Mouse (Mus musculus): Measurements from ENCODE around the gene Gm11562. TPM values are rescaled to one million over a fixed set of nuclear protein-coding genes. Genes with fewer than 3 reads are reported as not detected.

Gm11562 gene
- not detected for polyA plus RNA-seq (2014; fragmentation: Illumina TruSeq; extraction: RNeasy Lipid Tissue Mini Kit (QIAGEN cat#74804); ENCODE audit: low read depth, low replicate concordance)

DNA sequence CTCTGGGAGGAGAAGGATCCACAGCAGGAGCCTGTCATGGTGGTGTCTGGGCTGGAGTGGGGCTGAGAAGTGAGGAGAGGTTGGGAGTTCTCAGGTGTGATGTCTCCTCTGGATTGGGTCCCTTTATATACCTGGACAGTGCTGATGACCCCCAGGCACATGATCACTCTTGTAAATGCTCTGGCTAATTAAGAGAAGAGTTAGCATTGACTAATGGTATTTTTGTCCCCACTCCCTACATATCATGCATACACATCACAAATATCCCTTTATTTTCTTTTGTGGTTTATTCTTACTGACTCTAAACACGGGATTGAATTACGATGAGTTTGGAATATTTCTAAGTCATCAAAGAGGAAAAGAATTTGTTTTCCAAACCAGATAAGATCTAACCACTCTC is at the start of gene Gm11562:
Gene Gm11562 (minus strand): TSS at position 101 of the 400 bp plus-strand sequence.

DNA sequence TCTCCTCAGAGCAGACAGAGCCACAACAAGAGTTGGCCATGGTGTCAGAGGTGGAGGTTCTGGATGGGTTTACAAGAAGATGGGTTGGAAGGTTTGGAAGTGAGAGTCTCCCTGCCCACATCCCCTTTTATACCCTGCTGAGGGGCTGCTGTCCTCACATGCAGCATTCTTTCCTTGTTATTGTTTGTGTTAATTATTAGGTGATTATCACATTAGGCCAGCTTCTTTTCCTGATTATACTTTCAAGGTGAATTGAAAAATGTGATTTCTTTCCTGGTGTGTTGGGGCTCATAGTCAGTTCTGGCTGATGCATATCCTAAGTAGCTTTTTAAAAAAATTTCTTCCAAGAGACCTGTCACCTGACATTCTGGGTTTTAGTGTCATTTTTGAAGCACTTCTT is 45.6 kb upstream of the Gm11562 start, which contains the start of gene Krtap4-6:
Gene Krtap4-6 (minus strand): TSS at position 101 of the 400 bp plus-strand sequence.

DNA sequence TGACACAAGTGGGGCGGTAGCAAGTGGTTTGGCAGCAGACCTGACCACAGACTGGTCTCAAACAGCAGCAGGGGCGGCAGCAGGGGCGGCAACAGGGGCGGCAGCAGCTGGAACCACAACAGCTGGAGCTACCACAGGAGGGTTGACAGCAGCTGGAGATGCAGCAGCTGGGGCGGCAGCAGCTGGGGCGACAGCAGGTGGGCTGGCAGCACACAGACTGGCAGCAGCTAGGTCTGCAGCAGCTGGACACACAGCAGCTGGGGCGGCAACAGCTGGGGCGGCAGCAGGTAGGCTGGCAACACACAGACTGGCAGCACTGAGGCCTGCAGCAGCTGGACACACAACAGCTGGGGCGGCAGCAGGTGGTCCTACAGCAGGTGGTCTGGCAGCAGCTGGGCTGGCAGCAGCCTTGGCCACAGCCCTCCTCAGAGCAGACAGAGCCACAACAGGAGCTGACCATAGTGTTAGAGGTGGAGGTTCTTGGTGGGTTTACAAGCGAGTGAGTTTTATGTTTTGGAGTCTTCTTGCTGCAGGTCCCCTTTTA is 38.3 kb upstream of the Gm11562 start, which contains the start of gene Gm11563:
Gene Gm11563 (minus strand): TSS at position 494 of the 544 bp plus-strand sequence.

DNA sequence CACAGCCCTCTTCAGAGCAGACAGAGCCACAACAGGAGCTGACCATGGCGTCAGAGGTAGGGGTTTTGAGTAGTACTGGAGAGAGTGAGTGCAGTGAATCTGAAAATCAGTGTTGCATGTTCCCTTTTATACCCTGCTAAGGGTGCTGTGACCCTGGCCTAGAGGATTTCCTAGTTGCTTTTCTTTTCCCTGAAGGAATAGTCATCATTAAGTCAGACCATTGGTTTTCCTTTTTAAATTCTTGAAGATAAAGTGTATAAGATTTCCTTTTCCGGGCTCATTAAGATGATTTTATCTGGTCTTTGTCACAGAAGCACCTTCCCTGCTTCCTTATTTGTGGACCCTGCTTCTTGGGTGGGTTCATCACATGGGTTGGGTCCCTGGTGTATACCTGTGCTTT is 29.9 kb upstream of the Gm11562 start, which contains the start of gene Gm11555:
Gene Gm11555 (minus strand): TSS at position 101 of the 400 bp plus-strand sequence.

DNA sequence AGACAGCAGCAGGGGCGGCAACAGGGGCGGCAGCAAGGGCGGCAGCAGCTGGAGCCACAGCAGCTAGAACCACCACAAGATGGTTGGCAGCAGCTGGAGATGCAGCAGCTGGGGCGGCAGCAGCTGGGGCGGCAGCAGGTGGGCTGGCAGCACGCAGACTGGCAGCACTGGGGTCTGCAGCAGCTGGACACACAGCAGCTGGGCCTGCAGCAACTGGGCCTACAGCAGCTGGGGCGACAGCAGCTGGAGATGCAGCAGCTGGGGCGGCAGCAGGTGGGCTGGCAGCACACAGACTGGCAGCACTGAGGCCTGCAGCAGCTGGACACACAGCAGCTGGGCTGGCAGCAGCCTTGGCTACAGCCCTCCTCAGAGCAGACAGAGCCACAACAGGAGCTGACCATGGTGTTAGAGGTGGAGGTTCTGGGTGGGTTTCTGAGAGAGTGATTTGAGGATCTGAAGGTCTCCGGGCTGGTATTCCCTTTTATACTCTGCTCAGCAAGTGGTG is 23.5 kb upstream of the Gm11562 start, which contains the start of gene Krtap4-7:
Gene Krtap4-7 (minus strand): TSS at position 455 of the 505 bp plus-strand sequence.

DNA sequence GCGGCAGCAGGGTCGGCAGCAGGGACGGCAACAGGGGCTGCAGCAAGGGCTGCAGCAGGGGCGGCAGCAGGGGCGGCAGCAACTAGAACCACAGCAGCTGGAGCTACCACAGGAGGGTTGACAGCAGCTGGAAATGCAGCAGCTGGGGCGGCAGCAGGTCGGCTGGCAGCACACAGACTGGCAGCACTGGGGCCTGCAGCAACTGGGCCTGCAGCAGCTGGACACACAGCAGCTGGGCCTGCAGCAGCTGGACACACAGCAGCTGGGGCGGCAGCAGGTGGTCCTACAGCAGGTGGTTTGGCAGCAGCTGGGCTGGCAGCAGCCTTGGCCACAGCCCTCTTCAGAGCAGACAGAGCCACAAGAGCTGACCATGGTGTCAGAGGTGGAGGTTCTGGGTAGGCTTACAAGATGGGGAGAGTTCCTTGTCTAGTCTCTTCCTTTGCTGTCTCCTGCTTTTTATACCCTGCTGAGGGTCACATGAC is 14.5 kb upstream of the Gm11562 start, which contains the start of gene Krtap4-2:
Gene Krtap4-2 (minus strand): TSS at position 432 of the 482 bp plus-strand sequence.

DNA sequence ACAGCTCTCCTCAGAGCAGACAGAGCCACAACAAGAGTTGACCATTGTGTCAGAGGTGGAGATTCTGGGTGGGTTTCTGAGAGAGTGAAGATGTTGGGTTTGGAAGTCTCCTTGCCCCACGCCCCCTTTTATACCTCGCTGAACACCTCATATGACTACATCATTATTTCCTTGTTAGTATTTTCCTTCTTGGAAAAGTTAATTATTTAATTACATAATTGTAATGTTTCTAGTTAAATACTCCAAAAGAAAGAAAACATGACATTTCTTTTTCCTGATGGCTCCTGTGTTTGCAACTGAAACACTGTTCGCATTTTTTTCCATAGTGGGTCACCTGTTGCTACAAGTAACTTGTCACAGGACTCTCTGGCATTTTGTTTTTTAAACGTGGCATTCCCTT is 7.9 kb upstream of the Gm11562 start, which contains the start of gene Krtap4-1:
Gene Krtap4-1 (minus strand): TSS at position 101 of the 400 bp plus-strand sequence.

DNA sequence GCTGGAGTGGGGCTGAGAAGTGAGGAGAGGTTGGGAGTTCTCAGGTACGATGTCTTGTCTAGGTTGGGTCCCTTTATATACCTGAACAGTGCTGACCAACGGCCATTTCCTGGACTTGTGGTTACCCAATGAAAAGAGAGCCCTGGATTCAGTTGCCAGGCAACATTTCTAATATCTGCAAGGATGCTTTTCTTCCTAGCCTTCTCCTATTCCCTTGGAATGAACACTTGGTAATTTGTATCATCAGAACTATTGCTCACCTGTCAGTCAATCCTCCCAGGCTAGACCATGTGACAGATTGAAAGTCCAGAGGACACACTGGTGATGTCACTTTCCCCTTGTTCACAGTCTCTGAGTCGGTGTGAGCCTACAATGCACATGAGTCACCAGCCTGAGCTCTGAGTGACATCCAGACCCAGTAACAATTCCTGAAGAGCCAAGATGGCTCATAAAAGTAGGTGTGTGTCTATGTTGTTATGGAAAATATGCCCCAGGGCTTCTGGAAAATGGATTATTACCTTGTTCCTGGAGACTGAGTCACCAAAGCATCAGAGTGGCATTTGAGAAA is 5.4 kb downstream of the Gm11562 start, which contains the start of gene Krtap2-4:
Gene Krtap2-4 (minus strand): TSS at position 51 of the 568 bp plus-strand sequence.

DNA sequence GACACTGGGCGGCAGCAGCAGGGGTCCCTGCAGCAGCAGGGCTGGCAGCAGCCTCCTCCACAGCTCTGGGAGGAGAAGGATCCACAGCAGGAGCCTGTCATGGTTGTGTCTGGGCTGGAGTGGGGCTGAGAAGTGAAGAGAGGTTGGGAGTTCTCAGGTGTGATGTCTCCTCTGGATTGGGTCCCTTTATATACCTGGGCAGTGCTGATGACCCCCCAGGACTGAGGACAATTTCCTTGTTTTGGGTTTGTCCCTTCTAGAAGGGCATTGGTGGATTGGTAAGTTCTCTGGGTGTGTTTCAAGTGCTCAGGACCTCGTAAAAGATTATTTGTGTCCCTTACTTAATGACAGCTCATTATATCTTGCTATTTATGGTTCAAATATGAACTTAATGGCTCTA is 10.1 kb downstream of the Gm11562 start, which contains the start of gene Gm11937:
Gene Gm11937 (minus strand): TSS at position 101 of the 400 bp plus-strand sequence.

DNA sequence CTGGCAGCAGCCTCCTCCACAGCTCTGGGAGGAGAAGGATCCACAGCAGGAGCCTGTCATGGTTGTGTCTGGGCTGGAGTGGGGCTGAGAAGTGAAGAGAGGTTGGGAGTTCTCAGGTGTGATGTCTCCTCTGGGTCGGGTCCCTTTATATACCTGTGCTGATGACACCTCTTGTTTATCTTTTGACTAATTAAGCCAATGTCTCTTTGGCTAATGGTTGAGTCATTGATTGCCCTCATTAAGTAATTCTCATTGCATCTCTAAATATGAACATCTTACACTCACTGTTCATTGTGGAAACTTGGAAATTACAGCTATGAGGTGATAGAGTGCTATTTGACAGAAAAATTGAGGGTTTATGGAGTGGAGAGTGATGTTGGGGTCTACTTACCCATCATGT is 17.0 kb downstream of the Gm11562 start, which contains the start of gene Gm11938:
Gene Gm11938 (minus strand): TSS at position 101 of the 400 bp plus-strand sequence.

DNA sequence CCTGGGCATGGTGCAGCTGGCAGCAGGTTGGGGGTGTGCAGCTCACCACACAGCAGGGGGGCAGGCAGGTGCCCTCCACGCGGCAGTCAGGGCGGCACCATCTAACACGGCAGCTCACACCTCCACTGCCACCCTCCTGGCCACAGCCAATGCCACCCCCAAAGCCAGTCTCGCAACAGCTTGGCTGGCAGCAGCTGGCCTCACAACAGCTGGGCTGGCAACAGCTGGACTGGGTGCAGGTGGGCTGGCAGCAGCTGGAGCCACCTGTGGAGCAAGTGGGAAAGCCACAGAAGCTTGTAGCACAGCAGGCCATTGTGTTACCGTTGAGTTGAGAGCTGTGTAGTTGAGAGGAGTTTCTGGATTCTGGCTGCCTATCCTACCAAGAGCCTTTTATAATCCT is 22.5 kb downstream of the Gm11562 start, which contains the start of gene Krtap9-3:
Gene Krtap9-3 (minus strand): TSS at position 364 of the 400 bp plus-strand sequence.

DNA sequence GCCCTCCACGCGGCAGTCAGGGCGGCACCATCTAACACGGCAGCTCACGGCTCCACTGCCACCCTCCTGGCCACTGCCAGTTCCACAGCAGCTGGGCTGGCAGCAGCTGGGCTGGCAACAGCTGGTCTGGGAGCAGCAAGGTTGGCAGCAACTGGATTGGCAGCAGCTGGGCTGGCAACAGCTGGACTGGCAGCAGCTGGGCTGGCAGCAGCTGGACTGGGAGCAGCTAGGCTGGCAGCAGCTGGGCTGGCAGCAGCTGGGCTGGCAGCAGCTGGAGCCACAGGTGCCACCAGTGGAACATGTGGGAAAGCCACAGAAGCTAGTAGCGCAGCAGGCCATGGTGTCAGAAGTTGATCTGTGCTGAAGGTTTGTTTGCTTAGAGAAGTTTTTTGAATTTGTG is 29.3 kb downstream of the Gm11562 start, which contains the start of gene Krtap1-3:
Gene Krtap1-3 (minus strand): TSS at position 359 of the 400 bp plus-strand sequence.

DNA sequence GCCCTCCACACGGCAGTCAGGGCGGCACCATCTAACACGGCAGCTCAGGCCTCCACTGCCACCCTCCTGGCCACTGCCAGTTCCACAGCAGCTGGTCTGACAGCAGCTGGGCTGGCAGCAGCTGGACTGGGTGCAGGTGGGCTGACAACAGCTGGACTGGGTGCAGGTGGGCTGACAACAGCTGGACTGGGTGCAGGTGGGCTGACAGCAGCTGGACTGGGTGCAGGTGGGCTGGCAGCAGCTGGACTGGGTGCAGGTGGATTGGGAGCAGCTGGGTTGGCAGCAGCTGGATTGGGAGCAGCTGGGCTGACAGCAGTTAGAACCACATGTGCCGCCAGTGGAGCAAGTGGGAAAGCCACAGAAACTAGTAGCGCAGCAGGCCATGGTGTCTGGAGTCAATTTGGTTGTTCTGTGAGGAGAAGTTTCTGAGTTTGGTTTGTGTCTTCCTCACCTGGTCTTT is 37.0 kb downstream of the Gm11562 start, which contains the start of gene Krtap1-4:
Gene Krtap1-4 (minus strand): TSS at position 410 of the 460 bp plus-strand sequence.

DNA sequence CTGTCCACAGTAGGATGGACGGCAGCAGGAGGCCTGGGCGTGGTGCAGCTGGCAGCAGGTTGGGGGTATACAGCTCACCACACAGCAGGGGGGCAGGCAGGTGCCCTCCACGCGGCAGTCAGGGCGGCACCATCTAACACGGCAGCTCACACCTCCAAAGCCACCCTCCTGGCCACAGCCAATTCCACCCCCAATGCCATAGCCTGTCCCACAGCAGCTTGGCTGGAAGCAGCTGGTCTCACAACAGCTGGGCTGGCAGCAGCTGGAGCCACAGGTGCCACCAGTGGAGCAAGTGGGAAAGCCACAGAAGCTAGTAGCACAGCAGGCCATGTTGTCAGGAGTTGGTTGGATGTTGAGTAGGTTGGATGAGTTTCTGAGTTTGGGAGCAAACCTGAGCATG is 39.6 kb downstream of the Gm11562 start, which contains the start of gene Krtap1-5:
Gene Krtap1-5 (minus strand): TSS at position 381 of the 400 bp plus-strand sequence.

Other genes starting within 250 kb of the Gm11562 start
- not detected for gene Krt28, start 245.5 kb downstream of the Gm11562 start, polyA plus RNA-seq (2014; fragmentation: Illumina TruSeq; extraction: RNeasy Lipid Tissue Mini Kit (QIAGEN cat#74804); ENCODE audit: low read depth, low replicate concordance)
- 4.5 TPM for gene Krt10, start 231.1 kb downstream of the Gm11562 start, polyA plus RNA-seq (2014; fragmentation: Illumina TruSeq; extraction: RNeasy Lipid Tissue Mini Kit (QIAGEN cat#74804); ENCODE audit: low read depth, low replicate concordance)
- not detected for gene Krt12, start 198.2 kb downstream of the Gm11562 start, polyA plus RNA-seq (2014; fragmentation: Illumina TruSeq; extraction: RNeasy Lipid Tissue Mini Kit (QIAGEN cat#74804); ENCODE audit: low read depth, low replicate concordance)
- 0.31 TPM for gene Krt20, start 182.3 kb downstream of the Gm11562 start, polyA plus RNA-seq (2014; fragmentation: Illumina TruSeq; extraction: RNeasy Lipid Tissue Mini Kit (QIAGEN cat#74804); ENCODE audit: low read depth, low replicate concordance)
- not detected for gene Krt23, start 127.3 kb downstream of the Gm11562 start, polyA plus RNA-seq (2014; fragmentation: Illumina TruSeq; extraction: RNeasy Lipid Tissue Mini Kit (QIAGEN cat#74804); ENCODE audit: low read depth, low replicate concordance)
- not detected for gene Krt39, start 99.1 kb downstream of the Gm11562 start, polyA plus RNA-seq (2014; fragmentation: Illumina TruSeq; extraction: RNeasy Lipid Tissue Mini Kit (QIAGEN cat#74804); ENCODE audit: low read depth, low replicate concordance)
- gene Krt40, start 77.3 kb downstream of the Gm11562 start, polyA plus RNA-seq (2014; fragmentation: Illumina TruSeq; extraction: RNeasy Lipid Tissue Mini Kit (QIAGEN cat#74804); ENCODE audit: low read depth, low replicate concordance): not detected
- not detected for gene Krtap3-3, start 69.6 kb downstream of the Gm11562 start, polyA plus RNA-seq (2014; fragmentation: Illumina TruSeq; extraction: RNeasy Lipid Tissue Mini Kit (QIAGEN cat#74804); ENCODE audit: low read depth, low replicate concordance)
- not detected for gene Krtap3-2, start 63.6 kb downstream of the Gm11562 start, polyA plus RNA-seq (2014; fragmentation: Illumina TruSeq; extraction: RNeasy Lipid Tissue Mini Kit (QIAGEN cat#74804); ENCODE audit: low read depth, low replicate concordance)
- not detected for gene Gm11939, start 61.0 kb downstream of the Gm11562 start, polyA plus RNA-seq (2014; fragmentation: Illumina TruSeq; extraction: RNeasy Lipid Tissue Mini Kit (QIAGEN cat#74804); ENCODE audit: low read depth, low replicate concordance)
- not detected for gene Krtap3-1, start 53.8 kb downstream of the Gm11562 start, polyA plus RNA-seq (2014; fragmentation: Illumina TruSeq; extraction: RNeasy Lipid Tissue Mini Kit (QIAGEN cat#74804); ENCODE audit: low read depth, low replicate concordance)
- not detected for gene Krtap1-5, start 39.4 kb downstream of the Gm11562 start, polyA plus RNA-seq (2014; fragmentation: Illumina TruSeq; extraction: RNeasy Lipid Tissue Mini Kit (QIAGEN cat#74804); ENCODE audit: low read depth, low replicate concordance)
- not detected for gene Krtap1-4, start 36.8 kb downstream of the Gm11562 start, polyA plus RNA-seq (2014; fragmentation: Illumina TruSeq; extraction: RNeasy Lipid Tissue Mini Kit (QIAGEN cat#74804); ENCODE audit: low read depth, low replicate concordance)
- gene Krtap1-3, start 29.1 kb downstream of the Gm11562 start, polyA plus RNA-seq (2014; fragmentation: Illumina TruSeq; extraction: RNeasy Lipid Tissue Mini Kit (QIAGEN cat#74804); ENCODE audit: low read depth, low replicate concordance): not detected
- gene Krtap9-3, start 22.3 kb downstream of the Gm11562 start, polyA plus RNA-seq (2014; fragmentation: Illumina TruSeq; extraction: RNeasy Lipid Tissue Mini Kit (QIAGEN cat#74804); ENCODE audit: low read depth, low replicate concordance): not detected
- not detected for gene Gm11938, start 17.1 kb downstream of the Gm11562 start, polyA plus RNA-seq (2014; fragmentation: Illumina TruSeq; extraction: RNeasy Lipid Tissue Mini Kit (QIAGEN cat#74804); ENCODE audit: low read depth, low replicate concordance)
- not detected for gene Gm11937, start 10.2 kb downstream of the Gm11562 start, polyA plus RNA-seq (2014; fragmentation: Illumina TruSeq; extraction: RNeasy Lipid Tissue Mini Kit (QIAGEN cat#74804); ENCODE audit: low read depth, low replicate concordance)
- gene Krtap2-4, start 5.6 kb downstream of the Gm11562 start, polyA plus RNA-seq (2014; fragmentation: Illumina TruSeq; extraction: RNeasy Lipid Tissue Mini Kit (QIAGEN cat#74804); ENCODE audit: low read depth, low replicate concordance): not detected
- gene Krtap4-1, start 7.8 kb upstream of the Gm11562 start, polyA plus RNA-seq (2014; fragmentation: Illumina TruSeq; extraction: RNeasy Lipid Tissue Mini Kit (QIAGEN cat#74804); ENCODE audit: low read depth, low replicate concordance): not detected
- not detected for gene Krtap4-2, start 14.6 kb upstream of the Gm11562 start, polyA plus RNA-seq (2014; fragmentation: Illumina TruSeq; extraction: RNeasy Lipid Tissue Mini Kit (QIAGEN cat#74804); ENCODE audit: low read depth, low replicate concordance)
- not detected for gene Krtap4-7, start 23.7 kb upstream of the Gm11562 start, polyA plus RNA-seq (2014; fragmentation: Illumina TruSeq; extraction: RNeasy Lipid Tissue Mini Kit (QIAGEN cat#74804); ENCODE audit: low read depth, low replicate concordance)
- not detected for gene Gm11555, start 29.8 kb upstream of the Gm11562 start, polyA plus RNA-seq (2014; fragmentation: Illumina TruSeq; extraction: RNeasy Lipid Tissue Mini Kit (QIAGEN cat#74804); ENCODE audit: low read depth, low replicate concordance)
- gene Gm11563, start 38.5 kb upstream of the Gm11562 start, polyA plus RNA-seq (2014; fragmentation: Illumina TruSeq; extraction: RNeasy Lipid Tissue Mini Kit (QIAGEN cat#74804); ENCODE audit: low read depth, low replicate concordance): not detected
- not detected for gene Krtap4-6, start 45.5 kb upstream of the Gm11562 start, polyA plus RNA-seq (2014; fragmentation: Illumina TruSeq; extraction: RNeasy Lipid Tissue Mini Kit (QIAGEN cat#74804); ENCODE audit: low read depth, low replicate concordance)
- not detected for gene Gm14190, start 70.3 kb upstream of the Gm11562 start, polyA plus RNA-seq (2014; fragmentation: Illumina TruSeq; extraction: RNeasy Lipid Tissue Mini Kit (QIAGEN cat#74804); ENCODE audit: low read depth, low replicate concordance)
- gene Gm14180, start 113.9 kb upstream of the Gm11562 start, polyA plus RNA-seq (2014; fragmentation: Illumina TruSeq; extraction: RNeasy Lipid Tissue Mini Kit (QIAGEN cat#74804); ENCODE audit: low read depth, low replicate concordance): not detected
- not detected for gene Gm11595, start 152.5 kb upstream of the Gm11562 start, polyA plus RNA-seq (2014; fragmentation: Illumina TruSeq; extraction: RNeasy Lipid Tissue Mini Kit (QIAGEN cat#74804); ENCODE audit: low read depth, low replicate concordance)
- not detected for gene Krtap4-8, start 160.3 kb upstream of the Gm11562 start, polyA plus RNA-seq (2014; fragmentation: Illumina TruSeq; extraction: RNeasy Lipid Tissue Mini Kit (QIAGEN cat#74804); ENCODE audit: low read depth, low replicate concordance)
- not detected for gene Krtap4-9, start 164.8 kb upstream of the Gm11562 start, polyA plus RNA-seq (2014; fragmentation: Illumina TruSeq; extraction: RNeasy Lipid Tissue Mini Kit (QIAGEN cat#74804); ENCODE audit: low read depth, low replicate concordance)
- gene Gm11596, start 173.0 kb upstream of the Gm11562 start, polyA plus RNA-seq (2014; fragmentation: Illumina TruSeq; extraction: RNeasy Lipid Tissue Mini Kit (QIAGEN cat#74804); ENCODE audit: low read depth, low replicate concordance): not detected
- gene Gm11569, start 178.5 kb upstream of the Gm11562 start, polyA plus RNA-seq (2014; fragmentation: Illumina TruSeq; extraction: RNeasy Lipid Tissue Mini Kit (QIAGEN cat#74804); ENCODE audit: low read depth, low replicate concordance): not detected
- gene Gm11554, start 184.0 kb upstream of the Gm11562 start, polyA plus RNA-seq (2014; fragmentation: Illumina TruSeq; extraction: RNeasy Lipid Tissue Mini Kit (QIAGEN cat#74804); ENCODE audit: low read depth, low replicate concordance): not detected
- gene Krtap4-13, start 189.5 kb upstream of the Gm11562 start, polyA plus RNA-seq (2014; fragmentation: Illumina TruSeq; extraction: RNeasy Lipid Tissue Mini Kit (QIAGEN cat#74804); ENCODE audit: low read depth, low replicate concordance): not detected
- gene Gm11564, start 195.2 kb upstream of the Gm11562 start, polyA plus RNA-seq (2014; fragmentation: Illumina TruSeq; extraction: RNeasy Lipid Tissue Mini Kit (QIAGEN cat#74804); ENCODE audit: low read depth, low replicate concordance): not detected
- not detected for gene 2300003K06Rik, start 217.6 kb upstream of the Gm11562 start, polyA plus RNA-seq (2014; fragmentation: Illumina TruSeq; extraction: RNeasy Lipid Tissue Mini Kit (QIAGEN cat#74804); ENCODE audit: low read depth, low replicate concordance)
- gene Krtap4-16, start 231.2 kb upstream of the Gm11562 start, polyA plus RNA-seq (2014; fragmentation: Illumina TruSeq; extraction: RNeasy Lipid Tissue Mini Kit (QIAGEN cat#74804); ENCODE audit: low read depth, low replicate concordance): not detected
- gene Gm11568, start 237.5 kb upstream of the Gm11562 start, polyA plus RNA-seq (2014; fragmentation: Illumina TruSeq; extraction: RNeasy Lipid Tissue Mini Kit (QIAGEN cat#74804); ENCODE audit: low read depth, low replicate concordance): not detected
- gene Gm11559, start 244.0 kb upstream of the Gm11562 start, polyA plus RNA-seq (2014; fragmentation: Illumina TruSeq; extraction: RNeasy Lipid Tissue Mini Kit (QIAGEN cat#74804); ENCODE audit: low read depth, low replicate concordance): not detected